Mouse (Mus musculus) stomach, postnatal 0 days (tissue): ENCODE data around the gene Acaca. TPM values are rescaled to one million over a fixed set of nuclear protein-coding genes. Genes with fewer than 3 reads are reported as not detected.

ENCODE experiments used
- ATAC-seq: fragments of 200-750 bp; cut with Nextera tagmentation; 2 replicates; pipeline ENCODE4 v1.8.0; 2017; ENCODE audit not compliant: low FRiP score, low TSS enrichment
- DNase-seq: peaks from one replicate; pipeline ENCODE4 v3.0.0-alpha.2; 2016; ENCODE audit warnings: low spot score
- H3K27ac ChIP-seq: fragments of 300-500 bp; sonication (generic); replicated peaks from 2 replicates; pipeline ENCODE4 v1.5.1; 2014; ENCODE audit warnings: mild to moderate bottlenecking, control low read depth
- H3K27me3 ChIP-seq: fragments of 300-500 bp; sonication (generic); 2 replicates; pipeline ENCODE4 v1.6.1; 2014; ENCODE audit warnings: low read length; ENCODE audit not compliant: control insufficient read depth, insufficient read depth
- H3K36me3 ChIP-seq: fragments of 300-500 bp; sonication (generic); 2 replicates; pipeline ENCODE4 v1.6.1; 2014; ENCODE audit warnings: low read length, mixed read lengths; ENCODE audit not compliant: control insufficient read depth, insufficient read depth
- H3K4me1 ChIP-seq: fragments of 300-500 bp; sonication (generic); replicated peaks from 2 replicates; pipeline ENCODE4 v1.6.1; 2014; ENCODE audit warnings: antibody characterized with exemption; ENCODE audit not compliant: control insufficient read depth, insufficient read depth
- H3K4me2 ChIP-seq: fragments of 300-500 bp; sonication (generic); replicated peaks from 2 replicates; pipeline ENCODE4 v1.6.1; 2014; ENCODE audit warnings: low read depth, mild to moderate bottlenecking, control low read depth, moderate library complexity
- H3K4me3 ChIP-seq: fragments of 300-500 bp; sonication (generic); 2 replicates; pipeline ENCODE4 v1.5.1; 2014; ENCODE audit warnings: low read depth, low read length, control low read depth
- H3K9ac ChIP-seq: fragments of 300-500 bp; sonication (generic); 2 replicates; pipeline ENCODE4 v1.6.1; 2014; ENCODE audit warnings: mild to moderate bottlenecking, low read length, control low read depth, mixed read lengths
- H3K9me3 ChIP-seq: fragments of 300-500 bp; sonication (generic); 2 replicates; pipeline ENCODE4 v1.6.1; 2016; ENCODE audit warnings: low read length; ENCODE audit not compliant: control insufficient read depth
- CTCF ChIP-seq: IDR thresholded peaks from 2 replicates; pipeline ENCODE4 v1.5.1; 2016; ENCODE audit warnings: antibody characterized with exemption, low read depth, mild to moderate bottlenecking, moderate library complexity
- EP300 ChIP-seq: optimal IDR thresholded peaks from 2 replicates; pipeline ENCODE3; 2016; ENCODE audit warnings: antibody characterized with exemption
- WGBS: fragments of 180-500 bp; shearing (Covaris S2); extraction: QIAGEN DNeasy Blood & Tissue Kit; methylation state at CpG from one replicate; pipeline ENCODE4 v1.1.7; 2014; 5-methylcytosine and 5-hydroxymethylcytosine counted together
- polyA plus RNA-seq: library from polyadenylated mRNA; unstranded; fragments of >200 nt; fragmentation: Nextera tagmentation; extraction: Ambion mirVana; gene quantifications from 2 replicates; pipeline ENCODE4 v1.2.1, GENCODE M21; 2015

The Acaca gene
- polyA plus RNA-seq, 1 experiment from 2014 or later, result 4.5 TPM

GRCm38 (mm10) chr11:84190581-84191233 lies 61.2 kb downstream of the Acaca start:
- 88% methylated on average over 8 of the region's 8 CpGs for WGBS
- no peaks in the 10 kb centered on the region for H3K36me3 ChIP-seq

GRCm38 (mm10) chr11:84193249-84193648 lies 63.8 kb downstream of the Acaca start:
- DNase-seq, result peak; percentile 30
- no peaks in the 10 kb centered on the region for H3K9me3 ChIP-seq
- no peaks in the 10 kb centered on the region for H3K4me1 ChIP-seq
- WGBS, result 70% methylated on average over 10 of the region's 10 CpGs
- ATAC-seq, result no peak
- TF ChIP-seq EP300, result no peak
- peak; percentile 45 for TF ChIP-seq CTCF
- H3K27ac ChIP-seq, result no peak overlapping the region
- no peak overlapping the region for H3K9ac ChIP-seq
- peaks cover 4% of the 10 kb centered on the region; the same call in 1 of the 2 replicates for H3K36me3 ChIP-seq
- H3K4me3 ChIP-seq, result no peak overlapping the region
- no peaks in the 10 kb centered on the region for H3K27me3 ChIP-seq
- H3K4me2 ChIP-seq, result no peak overlapping the region

More at GRCm38 (mm10) chr11:84190581-84191233, 61.2 kb downstream of the Acaca start:
- Histone ChIP-seq H3K9ac (no peak overlapping the region), H3K27me3 (no peaks in the 10 kb centered on the region), H3K4me2 (no peak overlapping the region), H3K9me3 (no peaks in the 10 kb centered on the region), H3K4me3 (no peak overlapping the region), H3K27ac (no peak overlapping the region), H3K4me1 (no peaks in the 10 kb centered on the region)
- no peak for TF ChIP-seq EP300
- TF ChIP-seq CTCF, result no peak
- DNase-seq, result no peak
- ATAC-seq, result no peak

- Histone ChIP-seq H3K27ac (no peak overlapping the region), H3K4me1 (no peaks in the 10 kb centered on the region), H3K9me3 (no peaks in the 10 kb centered on the region), H3K4me3 (no peak overlapping the region), H3K4me2 (no peak overlapping the region), H3K9ac (no peak overlapping the region), H3K27me3 (no peaks in the 10 kb centered on the region), H3K36me3 (peaks cover 4% of the 10 kb centered on the region; the same call in 1 of the 2 replicates)
- no peak for TF ChIP-seq CTCF
- no peak for TF ChIP-seq EP300
- WGBS, result 81% methylated on average over 3 of the region's 3 CpGs
- ATAC-seq (no peak), DNase-seq (no peak)
These were observed 65.3 kb downstream of the Acaca start for GRCm38 (mm10) chr11:84194751-84195150.

- TF ChIP-seq EP300 (no peak), CTCF (no peak)
These were observed 68.3 kb downstream of the Acaca start for GRCm38 (mm10) chr11:84197607-84198402.

GRCm38 (mm10) chr11:84205776-84206175 lies 76.3 kb downstream of the Acaca start:
- DNase-seq (no peak), ATAC-seq (no peak)
- Histone ChIP-seq H3K4me1 (no peaks in the 10 kb centered on the region), H3K4me2 (no peak overlapping the region), H3K9ac (no peak overlapping the region), H3K36me3 (no peaks in the 10 kb centered on the region), H3K4me3 (no peak overlapping the region), H3K27ac (no peak overlapping the region), H3K9me3 (no peaks in the 10 kb centered on the region), H3K27me3 (no peaks in the 10 kb centered on the region)
- no peak for TF ChIP-seq CTCF
- no peak for TF ChIP-seq EP300
- WGBS, result 62% methylated on average over 4 of the region's 4 CpGs

More at GRCm38 (mm10) chr11:84197607-84198402, 68.3 kb downstream of the Acaca start:
- Histone ChIP-seq H3K36me3 (peaks cover 4% of the 10 kb centered on the region; the same call in 1 of the 2 replicates), H3K4me3 (no peak overlapping the region), H3K4me2 (no peak overlapping the region), H3K9me3 (no peaks in the 10 kb centered on the region), H3K9ac (no peak overlapping the region), H3K27ac (no peak overlapping the region), H3K4me1 (no peaks in the 10 kb centered on the region), H3K27me3 (no peaks in the 10 kb centered on the region)
- ATAC-seq, result no peak
- DNase-seq, result no peak
- 93% methylated on average over 3 of the region's 3 CpGs for WGBS

- Histone ChIP-seq H3K4me1 (no peaks in the 10 kb centered on the region), H3K4me2 (no peak overlapping the region), H3K4me3 (no peak overlapping the region), H3K9ac (no peak overlapping the region), H3K9me3 (no peaks in the 10 kb centered on the region), H3K36me3 (no peaks in the 10 kb centered on the region), H3K27me3 (no peaks in the 10 kb centered on the region), H3K27ac (no peak overlapping the region)
- TF ChIP-seq CTCF (no peak), EP300 (no peak)
- no peak for DNase-seq
- WGBS, result 92% methylated on average over 6 of the region's 6 CpGs
- no peak for ATAC-seq
These were observed 81.4 kb downstream of the Acaca start for GRCm38 (mm10) chr11:84210876-84211275.
